Mouse (Mus musculus) ES-Bruce4 (cell line): Measurements from ENCODE around the gene Pygo1. TPM values are rescaled to one million over a fixed set of nuclear protein-coding genes. Genes with fewer than 3 reads are reported as not detected.
A peak's percentile ranks its signal among the peaks of the same experiment; 100 is the strongest.

Source experiments
- H3K27ac ChIP-seq: 2 replicates; pipeline ENCODE4 v1.5.1; 2012; ENCODE audit warnings: low read length, inconsistent platforms; ENCODE audit not compliant: insufficient read depth
- H3K27me3 ChIP-seq: 2 replicates; pipeline ENCODE4 v1.6.1; 2012; ENCODE audit warnings: mild to moderate bottlenecking, low read length, inconsistent platforms; ENCODE audit not compliant: control insufficient read depth, poor library complexity, insufficient read depth, severe bottlenecking
- H3K36me3 ChIP-seq: 2 replicates; pipeline ENCODE4 v1.6.1; 2012; ENCODE audit warnings: inconsistent platforms, mild to moderate bottlenecking, low read length, moderate library complexity; ENCODE audit not compliant: control insufficient read depth, poor library complexity, insufficient read depth, severe bottlenecking
- H3K4me1 ChIP-seq: one replicate; pipeline ENCODE4 v1.8.1; 2011; ENCODE audit warnings: low read length; ENCODE audit not compliant: control insufficient read depth, insufficient read depth
- H3K4me3 ChIP-seq: 2 replicates; pipeline ENCODE4 v1.5.1; 2011; ENCODE audit warnings: low read depth, mild to moderate bottlenecking, low read length
- H3K9ac ChIP-seq: 2 replicates; pipeline ENCODE4 v1.6.1; 2012; ENCODE audit warnings: low read depth, mild to moderate bottlenecking, inconsistent platforms; ENCODE audit not compliant: poor library complexity, severe bottlenecking
- H3K9me3 ChIP-seq: replicated peaks from 2 replicates; pipeline ENCODE4 v1.6.1; 2012; ENCODE audit warnings: mild to moderate bottlenecking, low read length, inconsistent platforms; ENCODE audit not compliant: control insufficient read depth, poor library complexity, insufficient read depth, severe bottlenecking
- CTCF ChIP-seq: IDR thresholded peaks from one replicate; pipeline ENCODE4 v1.8.1; 2011; ENCODE audit warnings: low read depth, low read length
- EP300 ChIP-seq: IDR thresholded peaks from 2 replicates; pipeline ENCODE4 v1.6.1; 2011; ENCODE audit warnings: low read depth, low read length; ENCODE audit not compliant: insufficient read depth
- POLR2A ChIP-seq: IDR thresholded peaks from one replicate; pipeline ENCODE4 v1.8.1; 2011; ENCODE audit warnings: low read length; ENCODE audit not compliant: insufficient read depth
- polyA plus RNA-seq: library from polyadenylated mRNA; stranded (reverse); fragments of >200 nt; gene quantifications from 2 replicates; pipeline ENCODE4 v1.2.4, GENCODE M21; 2011; ENCODE audit warnings: low read depth; ENCODE audit not compliant: missing spikeins, insufficient read depth, insufficient read length

Pygo1 gene
- polyA plus RNA-seq, 1 experiment = 1.3 TPM

DNA sequence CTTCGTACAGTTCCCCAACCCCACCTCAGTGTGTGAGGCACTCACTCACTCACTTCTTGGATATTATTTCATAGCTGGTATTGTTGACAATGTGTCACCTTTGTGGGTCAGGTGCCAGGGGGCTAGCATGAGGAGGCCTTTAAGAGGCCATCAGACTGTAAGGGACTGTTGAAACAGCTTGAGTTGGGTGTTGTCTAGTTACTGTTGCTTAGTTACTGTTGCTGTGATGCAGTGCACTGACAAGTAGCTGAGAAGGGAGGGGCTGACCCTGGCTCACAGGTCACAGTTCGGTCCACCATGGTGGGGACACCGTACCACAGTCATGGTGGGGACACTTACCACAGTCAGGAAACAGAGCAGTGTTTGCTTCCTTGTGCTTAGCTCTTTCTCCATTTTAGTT is 2.4 kb upstream of the Pygo1 start:
- Histone ChIP-seq H3K4me3 (no peak overlapping the region), H3K27me3 (peaks cover 11% of the 10 kb centered on the region; the same call in 1 of the 2 replicates), H3K36me3 (no peaks in the 10 kb centered on the region), H3K4me1 (no peaks in the 10 kb centered on the region), H3K9ac (no peak overlapping the region), H3K9me3 (no peaks in the 10 kb centered on the region), H3K27ac (no peak overlapping the region)
- TF ChIP-seq POLR2A (no peak), CTCF (no peak), EP300 (no peak)

DNA sequence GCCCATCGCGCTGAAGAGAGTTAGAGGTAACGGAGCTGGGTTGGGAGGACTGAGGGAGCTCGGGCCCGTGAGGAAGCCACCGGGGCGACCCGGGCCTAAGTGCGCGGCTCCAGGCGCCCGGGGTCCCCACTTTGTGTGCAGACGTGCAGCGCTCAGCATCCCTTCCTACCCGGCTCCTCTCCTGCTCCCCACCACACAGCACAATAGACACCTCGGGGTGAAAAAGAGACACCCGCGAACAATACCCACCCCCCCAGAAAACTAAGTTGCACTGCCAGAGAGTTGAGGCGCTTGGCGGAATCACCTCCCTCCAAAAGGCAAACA is 452 bp downstream of the Pygo1 start:
- Histone ChIP-seq H3K27me3 (peaks cover 11% of the 10 kb centered on the region; the same call in 1 of the 2 replicates), H3K9me3 (no peaks in the 10 kb centered on the region), H3K36me3 (no peaks in the 10 kb centered on the region), H3K9ac (peak overlapping the region; percentile 96), H3K27ac (no peak overlapping the region), H3K4me1 (no peaks in the 10 kb centered on the region), H3K4me3 (peak overlapping the region; percentile 94)
- TF ChIP-seq POLR2A = no peak

DNA sequence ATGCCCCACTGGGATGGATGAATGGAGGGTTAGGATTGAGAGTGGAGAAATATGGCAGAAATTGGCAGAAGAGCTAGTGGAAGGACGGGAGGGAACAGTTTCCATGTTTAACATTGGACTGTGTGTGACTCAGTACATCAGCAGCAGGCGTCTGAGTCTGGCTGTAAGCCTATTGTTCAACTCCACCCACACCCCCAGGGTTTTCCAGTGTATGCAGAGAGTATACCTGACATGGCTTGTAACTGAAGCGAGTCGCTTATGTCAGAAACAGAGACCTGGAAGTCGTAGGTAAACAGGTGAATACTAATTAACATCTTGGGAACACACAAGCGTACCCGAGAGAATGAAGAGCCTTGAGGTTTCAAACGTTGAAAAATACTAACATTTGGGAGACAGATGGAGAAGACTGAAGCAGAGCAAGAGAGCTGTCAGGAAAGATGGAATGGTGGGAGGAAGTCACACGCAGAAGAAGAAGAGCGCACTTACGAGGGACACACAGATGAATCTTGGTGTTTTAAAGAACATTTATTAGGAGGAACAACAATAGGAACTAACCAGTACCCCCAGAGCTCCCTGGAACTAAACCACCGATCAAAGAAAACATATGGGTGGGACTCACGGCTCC is 5.8 kb downstream of the Pygo1 start:
- Histone ChIP-seq H3K4me1 (no peaks in the 10 kb centered on the region), H3K36me3 (no peaks in the 10 kb centered on the region)
- no peak for TF ChIP-seq CTCF
- no peak for TF ChIP-seq POLR2A
- TF ChIP-seq EP300 = no peak

DNA sequence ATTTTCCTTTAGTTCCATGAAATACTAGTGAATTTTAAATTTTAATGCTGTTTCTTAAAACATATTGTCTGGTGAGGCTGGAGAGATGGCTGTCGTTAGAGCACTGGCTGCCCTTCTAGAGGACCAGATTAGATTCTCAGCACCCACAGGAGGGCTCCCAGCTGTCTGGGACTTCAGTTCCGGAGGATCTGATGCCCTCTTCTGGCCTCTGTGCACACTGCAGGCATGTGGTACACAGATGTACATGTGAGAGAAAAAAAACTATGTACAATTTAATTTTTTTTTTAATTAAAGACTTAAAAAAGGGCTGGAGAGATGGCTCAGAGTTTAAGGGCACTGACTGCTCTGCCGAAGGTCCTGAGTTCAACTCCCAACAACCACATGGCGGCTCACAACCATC is 9.9 kb downstream of the Pygo1 start:
- Histone ChIP-seq H3K27me3 (no peaks in the 10 kb centered on the region), H3K9ac (no peak overlapping the region), H3K36me3 (no peaks in the 10 kb centered on the region), H3K4me3 (no peak overlapping the region), H3K27ac (no peak overlapping the region), H3K9me3 (no peaks in the 10 kb centered on the region), H3K4me1 (no peaks in the 10 kb centered on the region)
- TF ChIP-seq POLR2A (no peak), CTCF (peak; percentile 61)

More for the DNA sequence above, 5.8 kb downstream of the Pygo1 start:
- Histone ChIP-seq H3K27me3 (peaks cover 1% of the 10 kb centered on the region; the same call in 1 of the 2 replicates), H3K9ac (no peak overlapping the region), H3K4me3 (no peak overlapping the region), H3K27ac (no peak overlapping the region), H3K9me3 (no peaks in the 10 kb centered on the region)

DNA sequence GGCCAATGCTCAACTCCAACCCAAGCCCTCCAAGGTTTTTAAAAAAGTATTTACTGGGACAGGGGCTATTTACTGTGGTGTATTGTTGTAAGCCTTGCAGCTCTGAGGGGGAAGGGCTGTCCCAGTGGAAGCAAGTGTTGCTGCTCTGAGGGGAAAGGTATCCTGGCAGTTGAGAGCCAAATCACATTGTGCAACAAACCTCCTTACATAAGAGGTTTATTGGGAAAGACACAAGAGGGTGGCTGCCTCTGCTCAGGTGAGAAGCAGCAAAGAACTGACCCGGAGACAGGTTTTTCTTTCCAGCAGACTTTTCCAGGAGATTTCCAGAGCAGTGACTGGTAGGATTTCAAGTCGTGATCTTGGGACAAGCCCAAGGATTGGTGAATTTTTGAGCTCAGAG is 10.9 kb downstream of the Pygo1 start:
- TF ChIP-seq EP300 = no peak
- TF ChIP-seq CTCF = no peak
- TF ChIP-seq POLR2A = no peak

DNA sequence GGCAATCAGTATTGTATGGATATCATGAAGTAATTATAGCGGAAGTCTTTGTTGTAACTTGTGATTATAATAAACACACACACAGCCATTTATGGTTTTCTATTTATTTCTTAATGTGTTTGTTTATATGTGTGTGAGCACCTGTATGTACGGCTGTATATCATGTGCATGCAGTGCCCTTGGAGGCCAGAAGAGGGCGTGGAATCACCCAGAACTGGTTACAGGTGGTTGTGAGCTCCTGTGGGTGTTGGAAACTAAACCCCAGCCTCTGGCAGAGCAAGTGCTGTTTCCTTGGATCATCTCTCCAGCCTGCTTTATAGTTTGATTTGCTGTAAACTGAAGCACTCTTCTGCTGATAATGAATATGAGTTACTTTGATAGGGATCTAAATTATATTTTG is 18.0 kb downstream of the Pygo1 start:
- no peak overlapping the region for H3K9ac ChIP-seq
- H3K4me1 ChIP-seq = no peaks in the 10 kb centered on the region
- no peak overlapping the region for H3K4me3 ChIP-seq
- H3K36me3 ChIP-seq = no peaks in the 10 kb centered on the region
- TF ChIP-seq CTCF (peak; percentile 68), POLR2A (no peak), EP300 (no peak)
- H3K27ac ChIP-seq = no peak overlapping the region
- H3K27me3 ChIP-seq = no peaks in the 10 kb centered on the region
- peaks cover 5% of the 10 kb centered on the region for H3K9me3 ChIP-seq

More for the DNA sequence above, 10.9 kb downstream of the Pygo1 start:
- H3K4me1 ChIP-seq = no peaks in the 10 kb centered on the region
- no peaks in the 10 kb centered on the region for H3K27me3 ChIP-seq
- no peak overlapping the region for H3K9ac ChIP-seq
- no peaks in the 10 kb centered on the region for H3K9me3 ChIP-seq
- H3K27ac ChIP-seq = no peak overlapping the region
- H3K4me3 ChIP-seq = no peak overlapping the region
- no peaks in the 10 kb centered on the region for H3K36me3 ChIP-seq
